Mouse (Mus musculus): Measurements from ENCODE around the gene Ncs1. TPM values are rescaled to one million over a fixed set of nuclear protein-coding genes. Genes with fewer than 3 reads are reported as not detected.
A peak's percentile ranks its signal among the peaks of the same experiment; 100 is the strongest.

The Ncs1 gene
- polyA plus RNA-seq, 1 experiment from 2014 or later = 164 TPM

DNA sequence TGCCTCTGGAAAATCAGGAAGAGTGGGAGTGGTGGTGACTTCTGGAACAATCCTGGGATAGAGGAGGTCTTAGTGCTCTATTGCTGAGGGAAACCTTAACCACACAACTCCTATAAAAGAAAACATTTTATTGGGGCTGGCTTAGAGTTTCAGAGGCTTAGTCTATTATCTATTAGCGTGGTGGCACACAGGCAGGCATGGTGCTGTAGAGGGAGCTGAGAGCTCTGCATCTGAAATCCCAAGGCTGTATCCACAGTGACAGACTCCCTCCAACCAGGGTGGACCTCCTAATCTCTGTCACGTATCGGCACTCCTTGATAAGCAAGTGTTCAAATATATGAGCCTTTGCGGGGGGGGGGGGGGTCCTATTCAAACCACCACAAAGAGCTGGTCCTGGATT lies 53.2 kb downstream of the Ncs1 start:
- H3K9me3 ChIP-seq (replicated peaks; ENCODE audit: control insufficient read depth, low read length, poor library complexity, severe bottlenecking) = no peaks in the 10 kb centered on the region
- H3K27ac ChIP-seq (ENCODE audit: low read length) = no peak overlapping the region
- H3K4me1 ChIP-seq (ENCODE audit: control insufficient read depth, insufficient read depth, low read length) = peaks cover 10% of the 10 kb centered on the region
- H3K4me2 ChIP-seq (ENCODE audit: low read length) = peak overlapping the region; percentile 63
- 32% methylated on average over 3 of the region's 4 CpGs for WGBS
- H3K9ac ChIP-seq (ENCODE audit: low read depth, low read length) = no peak overlapping the region
- no peaks in the 10 kb centered on the region; the same call in 1 of the 2 replicates for H3K36me3 ChIP-seq (ENCODE audit: control insufficient read depth, insufficient read depth, low read length)
- H3K27me3 ChIP-seq (ENCODE audit: control insufficient read depth, insufficient read depth, low read depth, low read length) = no peaks in the 10 kb centered on the region
- ATAC-seq = peak; percentile 43; the same call in 1 of the 2 replicates
- no peak overlapping the region for H3K4me3 ChIP-seq (ENCODE audit: low read depth, low read length)

DNA sequence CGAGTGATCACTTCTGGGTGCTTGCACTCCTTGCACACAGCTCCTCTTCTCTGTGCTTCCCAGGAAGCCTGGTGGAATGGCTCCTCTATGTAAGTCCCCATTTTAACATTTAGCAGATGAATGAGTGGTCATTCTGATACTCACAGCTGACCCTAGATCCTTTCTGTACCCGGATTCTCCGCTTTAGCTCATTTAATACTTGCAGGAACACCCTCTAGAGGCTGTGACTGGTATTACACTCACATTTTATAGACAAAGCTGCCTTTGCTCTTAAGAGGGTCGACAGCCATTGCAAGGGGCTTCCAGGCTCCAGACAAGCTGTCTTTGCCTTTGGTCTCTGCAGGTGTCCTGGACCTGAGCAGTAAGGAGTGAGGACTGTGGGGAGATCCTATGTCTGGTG lies 53.6 kb downstream of the Ncs1 start:
- 26% methylated on average over 4 of the region's 4 CpGs for WGBS
- no peak overlapping the region for H3K27ac ChIP-seq (ENCODE audit: low read length)
- no peaks in the 10 kb centered on the region; the same call in 1 of the 2 replicates for H3K36me3 ChIP-seq (ENCODE audit: control insufficient read depth, insufficient read depth, low read length)
- no peaks in the 10 kb centered on the region for H3K27me3 ChIP-seq (ENCODE audit: control insufficient read depth, insufficient read depth, low read depth, low read length)
- H3K9ac ChIP-seq (ENCODE audit: low read depth, low read length) = no peak overlapping the region
- no peak for ATAC-seq
- no peak overlapping the region for H3K4me3 ChIP-seq (ENCODE audit: low read depth, low read length)
- peak overlapping the region; percentile 37 for H3K4me2 ChIP-seq (ENCODE audit: low read length)
- H3K9me3 ChIP-seq (replicated peaks; ENCODE audit: control insufficient read depth, low read length, poor library complexity, severe bottlenecking) = no peaks in the 10 kb centered on the region
- peaks cover 10% of the 10 kb centered on the region for H3K4me1 ChIP-seq (ENCODE audit: control insufficient read depth, insufficient read depth, low read length)

DNA sequence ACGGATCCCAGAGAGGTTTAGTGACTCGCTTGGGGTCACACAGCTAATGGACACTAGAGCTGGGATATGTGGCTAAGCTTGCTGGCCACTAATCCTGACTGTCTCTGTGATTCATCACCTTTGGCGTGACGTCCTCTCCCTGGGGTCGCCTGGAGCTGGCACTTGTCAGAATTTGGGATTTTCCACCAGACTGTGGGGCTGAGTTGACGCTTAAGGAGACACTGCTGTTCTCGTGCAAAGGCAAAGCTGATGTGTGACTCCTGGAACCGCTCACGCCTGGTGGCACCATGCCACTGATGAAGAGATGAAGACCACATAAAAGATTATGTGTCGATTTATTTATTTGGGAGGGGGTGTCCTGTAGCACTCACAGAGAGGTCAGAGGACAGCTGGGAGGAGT lies 54.4 kb downstream of the Ncs1 start:
- WGBS = 79% methylated on average over 10 of the region's 10 CpGs
- H3K4me2 ChIP-seq (ENCODE audit: low read length) = no peak overlapping the region
- H3K4me1 ChIP-seq (ENCODE audit: control insufficient read depth, insufficient read depth, low read length) = peaks cover 10% of the 10 kb centered on the region
- H3K9me3 ChIP-seq (replicated peaks; ENCODE audit: control insufficient read depth, low read length, poor library complexity, severe bottlenecking) = no peaks in the 10 kb centered on the region
- no peak for ATAC-seq
- H3K4me3 ChIP-seq (ENCODE audit: low read depth, low read length) = no peak overlapping the region
- H3K36me3 ChIP-seq (ENCODE audit: control insufficient read depth, insufficient read depth, low read length) = no peaks in the 10 kb centered on the region
- H3K9ac ChIP-seq (ENCODE audit: low read depth, low read length) = no peak overlapping the region
- no peaks in the 10 kb centered on the region for H3K27me3 ChIP-seq (ENCODE audit: control insufficient read depth, insufficient read depth, low read depth, low read length)
- H3K27ac ChIP-seq (ENCODE audit: low read length) = no peak overlapping the region

DNA sequence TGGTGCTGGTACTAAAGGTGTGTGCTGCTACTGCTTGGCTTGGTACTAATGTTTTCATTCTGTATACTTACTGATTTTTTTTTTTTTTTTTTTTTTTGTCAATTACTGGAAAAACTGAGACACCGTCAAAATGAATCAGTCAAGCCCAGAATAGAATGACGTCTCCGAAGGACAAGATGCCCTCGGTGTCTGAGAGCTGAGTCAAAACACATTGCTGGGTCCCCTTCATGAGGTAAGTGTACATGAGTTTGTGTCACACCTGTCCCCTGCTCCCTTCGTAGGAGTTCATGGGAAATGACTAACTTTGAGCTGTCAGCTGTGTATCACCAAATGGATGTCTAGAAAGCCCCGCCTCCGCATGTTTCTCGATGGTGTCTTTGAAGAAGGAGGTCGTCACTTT lies 57.6 kb downstream of the Ncs1 start:
- no peak overlapping the region for H3K27ac ChIP-seq (ENCODE audit: low read length)
- H3K9ac ChIP-seq (ENCODE audit: low read depth, low read length) = no peak overlapping the region
- peaks cover 10% of the 10 kb centered on the region for H3K4me1 ChIP-seq (ENCODE audit: control insufficient read depth, insufficient read depth, low read length)
- no peak overlapping the region for H3K4me3 ChIP-seq (ENCODE audit: low read depth, low read length)
- H3K27me3 ChIP-seq (ENCODE audit: control insufficient read depth, insufficient read depth, low read depth, low read length) = no peaks in the 10 kb centered on the region
- WGBS = 80% methylated on average over 9 of the region's 9 CpGs
- no peak overlapping the region for H3K4me2 ChIP-seq (ENCODE audit: low read length)
- ATAC-seq = no peak
- H3K9me3 ChIP-seq (replicated peaks; ENCODE audit: control insufficient read depth, low read length, poor library complexity, severe bottlenecking) = no peaks in the 10 kb centered on the region
- no peaks in the 10 kb centered on the region for H3K36me3 ChIP-seq (ENCODE audit: control insufficient read depth, insufficient read depth, low read length)

DNA sequence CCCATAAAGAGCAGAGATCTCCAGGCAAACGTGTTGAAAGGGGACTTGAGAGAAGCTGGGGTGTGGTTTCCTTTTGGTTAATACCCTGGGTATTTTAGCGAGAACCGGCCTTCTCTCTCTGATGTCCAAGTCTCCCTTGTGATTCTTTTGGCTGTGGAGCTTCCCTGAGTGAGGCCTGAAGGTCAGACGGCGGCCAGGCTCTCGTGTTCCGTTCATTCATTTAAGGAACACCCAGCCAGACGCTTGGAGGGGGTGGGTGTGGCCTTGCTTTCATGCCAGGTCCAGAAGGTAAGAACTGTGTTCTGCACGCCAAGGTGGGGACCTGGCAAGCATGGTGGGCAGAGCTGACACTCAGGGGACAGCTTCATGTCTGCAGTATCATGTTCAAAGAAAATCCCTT lies 58.6 kb downstream of the Ncs1 start:
- 82% methylated on average over 9 of the region's 9 CpGs for WGBS
- H3K9me3 ChIP-seq (replicated peaks; ENCODE audit: control insufficient read depth, low read length, poor library complexity, severe bottlenecking) = no peaks in the 10 kb centered on the region
- ATAC-seq = no peak

DNA sequence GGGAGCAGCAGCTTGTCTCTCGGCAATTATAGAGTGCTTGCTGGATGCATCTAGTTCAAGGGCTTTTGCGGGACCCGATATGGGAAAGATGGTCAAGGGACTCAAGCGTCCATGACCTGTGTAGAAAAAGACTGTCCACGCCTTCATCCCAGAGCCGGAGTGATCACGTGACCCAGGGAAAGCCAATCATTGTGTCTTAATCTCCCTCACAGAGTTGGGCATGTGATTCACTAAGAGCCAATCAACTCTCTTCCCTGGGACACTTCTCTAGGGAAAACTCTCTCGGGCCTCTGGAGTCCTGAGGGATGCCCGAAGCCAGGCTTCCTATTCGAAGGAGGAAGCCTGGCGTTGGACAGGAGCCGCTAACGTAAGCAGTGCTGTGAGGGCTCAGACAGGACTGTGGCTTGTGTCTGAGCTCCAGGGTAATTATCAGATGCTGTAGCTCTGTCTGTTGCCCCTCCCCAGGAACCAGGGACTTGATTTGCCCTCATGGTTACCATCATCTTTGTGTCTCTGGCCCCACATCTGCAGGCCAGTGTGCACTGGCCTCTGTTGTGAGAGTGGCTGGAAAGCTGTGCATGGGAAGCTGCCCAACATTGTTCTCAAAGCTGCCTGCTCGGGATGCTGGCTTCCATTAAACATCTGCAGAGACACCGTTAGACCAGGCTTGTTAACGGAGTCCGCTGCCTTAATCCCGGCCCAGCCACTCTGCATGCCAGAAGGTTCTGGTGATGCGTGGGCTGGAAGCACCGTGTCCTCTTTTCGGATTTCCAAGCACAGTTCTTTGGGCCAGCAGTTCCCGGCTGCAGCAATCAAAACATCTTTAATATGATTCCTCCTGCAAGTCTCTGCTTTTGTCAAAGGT lies 59.4 kb downstream of the Ncs1 start:
- Histone ChIP-seq H3K9me3 (replicated peaks; ENCODE audit: control insufficient read depth, low read length, poor library complexity, severe bottlenecking) (no peaks in the 10 kb centered on the region), H3K27ac (ENCODE audit: low read length) (no peak overlapping the region), H3K4me2 (ENCODE audit: low read length) (no peak overlapping the region), H3K9ac (ENCODE audit: low read depth, low read length) (no peak overlapping the region), H3K36me3 (ENCODE audit: control insufficient read depth, insufficient read depth, low read length) (no peaks in the 10 kb centered on the region), H3K4me3 (ENCODE audit: low read depth, low read length) (no peak overlapping the region), H3K4me1 (ENCODE audit: control insufficient read depth, insufficient read depth, low read length) (no peaks in the 10 kb centered on the region), H3K27me3 (ENCODE audit: control insufficient read depth, insufficient read depth, low read depth, low read length) (no peaks in the 10 kb centered on the region)
- no peak for ATAC-seq
- 82% methylated on average over 22 of the region's 22 CpGs for WGBS

More for the DNA sequence above, 58.6 kb downstream of the Ncs1 start:
- Histone ChIP-seq H3K27ac (ENCODE audit: low read length) (no peak overlapping the region), H3K4me2 (ENCODE audit: low read length) (no peak overlapping the region), H3K9ac (ENCODE audit: low read depth, low read length) (no peak overlapping the region), H3K4me1 (ENCODE audit: control insufficient read depth, insufficient read depth, low read length) (peaks cover 3% of the 10 kb centered on the region), H3K27me3 (ENCODE audit: control insufficient read depth, insufficient read depth, low read depth, low read length) (no peaks in the 10 kb centered on the region), H3K4me3 (ENCODE audit: low read depth, low read length) (no peak overlapping the region), H3K36me3 (ENCODE audit: control insufficient read depth, insufficient read depth, low read length) (no peaks in the 10 kb centered on the region)

DNA sequence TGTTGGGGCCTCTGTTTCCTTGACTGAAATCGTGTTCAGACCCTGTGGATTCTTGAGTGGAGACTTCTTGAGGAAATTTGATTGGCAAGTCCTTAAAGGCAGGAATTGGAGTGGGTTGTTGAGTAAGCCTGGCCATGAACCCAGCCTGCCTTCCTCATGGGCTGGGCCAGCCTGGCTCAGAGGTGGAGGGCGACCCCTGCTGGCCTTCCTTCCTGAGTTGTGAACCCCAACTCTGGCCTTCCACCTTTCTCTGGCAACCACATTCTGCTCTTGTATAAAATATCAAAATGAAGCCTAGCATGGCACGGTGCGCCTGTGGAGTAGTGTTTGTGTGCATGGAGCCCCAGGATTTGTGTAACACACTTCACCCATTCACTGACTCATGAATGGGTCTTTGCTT lies 60.1 kb downstream of the Ncs1 start:
- H3K4me1 ChIP-seq (ENCODE audit: control insufficient read depth, insufficient read depth, low read length) = no peaks in the 10 kb centered on the region
- no peak overlapping the region for H3K4me3 ChIP-seq (ENCODE audit: low read depth, low read length)
- H3K36me3 ChIP-seq (ENCODE audit: control insufficient read depth, insufficient read depth, low read length) = no peaks in the 10 kb centered on the region
- no peaks in the 10 kb centered on the region for H3K9me3 ChIP-seq (replicated peaks; ENCODE audit: control insufficient read depth, low read length, poor library complexity, severe bottlenecking)
- H3K4me2 ChIP-seq (ENCODE audit: low read length) = no peak overlapping the region
- H3K9ac ChIP-seq (ENCODE audit: low read depth, low read length) = no peak overlapping the region
- no peaks in the 10 kb centered on the region for H3K27me3 ChIP-seq (ENCODE audit: control insufficient read depth, insufficient read depth, low read depth, low read length)
- ATAC-seq = no peak
- no peak overlapping the region for H3K27ac ChIP-seq (ENCODE audit: low read length)
- WGBS = 37% methylated on average over 4 of the region's 4 CpGs

DNA sequence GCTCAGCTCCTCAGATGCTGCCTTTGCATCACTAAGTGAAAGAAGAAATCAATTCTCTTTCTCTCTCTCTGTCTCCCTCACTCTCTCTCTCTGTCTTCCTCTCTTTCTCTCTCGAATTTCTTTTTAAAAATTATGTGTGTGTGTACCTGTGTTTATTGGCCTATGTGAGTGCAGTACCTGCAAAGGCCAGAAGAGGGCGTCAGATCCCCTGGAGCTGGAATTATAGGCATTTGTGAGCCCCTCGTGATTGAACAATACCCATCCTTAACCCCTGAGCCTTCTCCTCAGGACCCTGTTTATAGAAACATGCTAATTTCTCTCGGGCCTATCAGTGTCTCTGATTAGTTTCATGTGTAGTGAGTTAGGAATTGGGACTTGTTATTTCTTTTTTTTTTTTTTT lies 62.6 kb downstream of the Ncs1 start:
- H3K27me3 ChIP-seq (ENCODE audit: control insufficient read depth, insufficient read depth, low read depth, low read length) = peaks cover 12% of the 10 kb centered on the region
- no peak overlapping the region for H3K4me2 ChIP-seq (ENCODE audit: low read length)
- no peak overlapping the region for H3K27ac ChIP-seq (ENCODE audit: low read length)
- no peak for ATAC-seq
- H3K9me3 ChIP-seq (replicated peaks; ENCODE audit: control insufficient read depth, low read length, poor library complexity, severe bottlenecking) = no peaks in the 10 kb centered on the region
- no peak overlapping the region for H3K9ac ChIP-seq (ENCODE audit: low read depth, low read length)
- H3K36me3 ChIP-seq (ENCODE audit: control insufficient read depth, insufficient read depth, low read length) = no peaks in the 10 kb centered on the region
- no peak overlapping the region for H3K4me3 ChIP-seq (ENCODE audit: low read depth, low read length)
- WGBS = 69% methylated on average over 4 of the region's 4 CpGs
- H3K4me1 ChIP-seq (ENCODE audit: control insufficient read depth, insufficient read depth, low read length) = no peaks in the 10 kb centered on the region

DNA sequence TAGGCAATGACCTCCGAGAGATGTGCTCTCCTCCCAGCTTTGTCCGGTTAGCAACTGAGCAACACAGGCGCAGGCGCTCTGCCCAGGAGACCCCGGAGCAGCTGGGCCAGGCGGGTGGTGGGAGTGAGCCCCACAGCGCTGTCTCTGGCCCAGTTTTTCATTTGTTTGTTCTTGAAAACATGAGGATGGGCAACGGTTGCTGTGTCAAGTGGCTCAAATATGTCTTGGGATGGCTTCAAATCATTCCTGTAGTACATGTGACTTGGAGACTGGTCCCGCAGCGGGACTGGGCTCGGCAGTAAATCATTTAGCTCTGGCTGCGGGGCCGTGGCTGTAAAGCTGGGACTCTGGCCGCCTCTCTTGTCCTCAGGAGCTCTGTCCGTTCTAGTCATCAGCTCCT lies 63.9 kb downstream of the Ncs1 start:
- Histone ChIP-seq H3K27ac (ENCODE audit: low read length) (no peak overlapping the region), H3K9ac (ENCODE audit: low read depth, low read length) (no peak overlapping the region), H3K4me2 (ENCODE audit: low read length) (no peak overlapping the region), H3K4me3 (ENCODE audit: low read depth, low read length) (no peak overlapping the region), H3K9me3 (replicated peaks; ENCODE audit: control insufficient read depth, low read length, poor library complexity, severe bottlenecking) (no peaks in the 10 kb centered on the region), H3K27me3 (ENCODE audit: control insufficient read depth, insufficient read depth, low read depth, low read length) (peaks cover 24% of the 10 kb centered on the region), H3K36me3 (ENCODE audit: control insufficient read depth, insufficient read depth, low read length) (no peaks in the 10 kb centered on the region), H3K4me1 (ENCODE audit: control insufficient read depth, insufficient read depth, low read length) (no peaks in the 10 kb centered on the region)
- ATAC-seq = no peak
- 68% methylated on average over 15 of the region's 15 CpGs for WGBS

Measured in midbrain, embryonic 16.5 days (tissue).